Mouse (Mus musculus): ENCODE results near the gene Mkrn1.

The Mkrn1 gene

DNA sequence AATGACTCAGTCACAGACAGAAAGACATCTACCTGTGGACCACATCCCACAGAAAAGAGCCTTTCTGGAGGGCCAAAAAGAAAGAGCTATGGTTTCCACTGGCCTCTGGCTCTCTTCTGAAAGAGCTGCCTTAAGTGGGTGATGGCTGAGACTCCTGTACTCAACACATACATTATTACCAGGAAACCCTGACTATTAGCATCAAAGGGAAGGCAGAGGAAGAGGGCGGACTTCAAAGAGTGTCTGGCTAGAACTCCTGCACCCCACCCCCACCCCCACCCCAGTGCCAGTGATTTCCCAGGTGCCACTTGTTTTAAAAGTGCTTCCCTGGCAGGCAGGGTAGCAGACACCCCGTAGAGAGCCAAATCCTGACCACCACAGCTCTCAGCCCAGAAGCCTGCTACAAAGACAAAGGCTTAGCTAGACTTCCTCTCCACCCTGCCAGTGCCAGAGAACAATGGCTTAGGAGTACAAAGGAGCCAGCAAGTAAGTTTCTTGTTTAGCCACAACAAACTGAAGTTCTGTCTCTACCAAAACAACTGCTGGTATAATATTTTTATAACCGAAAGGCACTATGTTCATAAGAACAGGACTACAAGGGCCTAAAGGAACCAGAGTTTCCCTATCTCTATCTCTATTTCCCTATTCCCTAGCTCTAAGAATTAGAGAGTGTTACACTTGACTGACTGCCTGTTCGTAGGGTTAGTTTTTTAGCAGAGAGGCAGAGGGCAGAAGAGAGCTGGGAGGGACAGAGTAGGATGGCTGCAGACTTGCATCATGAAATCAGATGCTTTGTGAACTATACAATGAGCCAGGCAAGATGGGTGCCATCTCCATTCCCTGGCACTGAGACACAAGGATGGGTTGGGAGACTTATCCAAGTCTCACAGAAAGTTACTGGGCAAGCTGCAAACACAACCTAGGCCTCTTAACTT is 72.1 kb downstream of the Mkrn1 start:
- in situ Hi-C loops (cut with MboI; ENCODE audit: low pct_unique_long_range_greater_than_20kb in 1 of 2, low sequenced_read_pairs in 2 of 2, unreplicated experiment in 1 of 2): no loop called here
